Comparison of ENCODE assay signal across 16 mouse cellular contexts in genomic region chr11:12236341-12236740, GRCm38 (mm10).
"Had no signal": no experiment of that assay in that cellular context is flagged by ENCODE, and none has a peak within 500 bp of the region (broad histone marks: within the 10 kb centered on the region; RNA-seq: fewer than 3 reads in every experiment).

No protein-coding gene starts in this region.

- H3K9me3 ChIP-seq: neural tube, embryonic 13.5 days; neural tube, embryonic 15.5 days; stomach, embryonic 15.5 days had no signal

- H3K36me3 ChIP-seq: neural tube, embryonic 13.5 days; stomach, embryonic 15.5 days had no signal

- H3K27me3 ChIP-seq: neural tube, embryonic 13.5 days; neural tube, embryonic 15.5 days; stomach, embryonic 15.5 days had no signal

- H3K27ac ChIP-seq: neural tube, embryonic 13.5 days; neural tube, embryonic 15.5 days; stomach, embryonic 15.5 days; stomach, postnatal 0 days had no signal

- H3K4me3 ChIP-seq: neural tube, embryonic 13.5 days; neural tube, embryonic 15.5 days; stomach, embryonic 15.5 days had no signal

- DNase-seq: retina, postnatal 1 day; right cerebral cortex, adult 18-20 months; right cerebral cortex, postnatal 14 days; right cerebral cortex, postnatal 25 days; right cerebral cortex, postnatal 4 days; spleen, adult 18-20 months; thymus, adult 18-20 months; thymus, adult 2 months; thymus, postnatal 14 days; thymus, postnatal 25 days; thymus, postnatal 36 days; thymus, postnatal 4 days had no signal

- H3K4me1 ChIP-seq: stomach, embryonic 15.5 days had no signal

- H3K4me2 ChIP-seq: neural tube, embryonic 13.5 days; neural tube, embryonic 15.5 days; stomach, embryonic 15.5 days had no signal

- H3K9ac ChIP-seq: neural tube, embryonic 13.5 days; neural tube, embryonic 15.5 days; stomach, embryonic 15.5 days had no signal
